Mouse (Mus musculus) layer of hippocampus, postnatal 25 days (tissue): ENCODE data around the gene Tulp1. TPM values are rescaled to one million over a fixed set of nuclear protein-coding genes. Genes with fewer than 3 reads are reported as not detected.

ENCODE experiments used
- DNase-seq, 2 experiments: peaks; one replicate each; pipeline ENCODE4 v3.0.0; 2022; ENCODE audit warnings: mixed read lengths in 2 of 2, low spot score in 1 of 2; ENCODE audit errors: extremely low spot score in 1 of 2
- total RNA-seq, 2 experiments: library from RNA; stranded (reverse); gene quantifications; 2 replicates each; pipeline ENCODE4 v1.2.3; 2021

Gene Tulp1
- total RNA-seq, 2 experiments from 2014 or later: not detected

DNA sequence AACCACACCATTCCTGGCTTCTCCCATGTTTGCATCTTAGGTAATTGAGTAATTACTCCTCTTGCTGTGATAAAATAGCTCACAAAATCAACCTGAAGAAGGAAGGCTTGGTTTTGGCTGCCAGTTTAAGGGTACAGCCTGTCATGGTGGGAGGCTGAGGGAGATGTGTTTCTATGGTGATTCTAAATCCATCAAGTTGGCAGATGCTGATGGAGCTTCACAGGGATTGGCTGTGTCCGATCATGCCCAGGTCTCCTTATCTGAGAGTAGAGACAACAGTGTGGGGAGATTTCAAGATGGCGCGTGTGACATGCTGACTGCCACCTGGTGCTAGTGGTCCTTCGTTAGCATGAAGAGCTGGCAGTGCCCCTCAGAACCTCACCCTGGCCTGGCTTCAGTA is 43.3 kb downstream of the Tulp1 start:
- DNase-seq: no peak

GRCm38 (mm10) chr17:28317725-28318124 is 47.3 kb downstream of the Tulp1 start:
- no peak for DNase-seq

GRCm38 (mm10) chr17:28317091-28317490 is 47.9 kb downstream of the Tulp1 start:
- DNase-seq: no peak

DNA sequence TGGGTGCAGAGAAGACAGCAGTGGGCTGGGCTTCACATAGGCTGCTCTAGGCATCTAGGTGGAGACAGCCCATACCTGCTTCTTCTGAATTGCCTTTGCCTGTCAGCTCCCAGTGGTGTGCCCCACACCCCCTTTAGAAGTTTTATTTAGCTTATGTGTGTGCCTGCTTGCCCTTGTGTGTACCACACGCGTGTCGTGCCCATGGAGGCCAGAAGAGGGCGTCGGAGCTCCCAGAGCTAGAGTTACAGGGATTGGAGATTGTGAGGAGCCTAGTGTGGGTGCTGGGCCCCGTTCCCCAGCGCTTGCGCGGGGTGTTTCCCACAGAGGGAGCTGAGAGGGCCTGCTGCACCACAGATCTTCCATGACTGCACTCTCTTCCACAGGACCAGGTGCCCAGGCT is 48.5 kb downstream of the Tulp1 start:
- DNase-seq: no peak

DNA sequence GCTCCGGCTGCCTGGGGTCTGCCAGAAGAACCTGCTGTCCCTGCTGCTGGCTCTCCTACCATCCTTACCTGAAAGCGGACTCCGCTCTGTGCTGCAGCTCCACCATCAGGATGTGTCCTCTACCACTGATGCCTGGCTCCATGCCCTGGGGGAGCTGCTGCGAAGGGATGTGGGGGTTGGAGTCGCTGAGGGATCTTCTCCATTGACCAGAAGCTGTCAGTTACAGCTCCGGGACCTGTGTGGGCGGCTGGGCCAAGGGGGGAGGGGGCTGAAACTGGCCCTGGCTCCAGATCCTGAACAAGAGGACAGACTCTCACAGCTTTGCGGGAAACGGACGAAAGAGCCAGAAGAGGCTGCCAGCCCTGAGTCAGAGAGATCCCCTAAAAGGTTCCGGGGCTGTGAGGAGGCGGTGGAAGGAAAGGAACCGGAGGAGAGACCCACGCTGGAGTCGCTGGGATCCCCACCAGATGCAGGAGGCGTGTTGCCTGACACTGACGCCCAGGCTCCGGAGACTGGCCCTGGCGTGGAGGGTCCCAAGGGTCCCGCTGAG is 49.3 kb downstream of the Tulp1 start:
- no peak for DNase-seq

DNA sequence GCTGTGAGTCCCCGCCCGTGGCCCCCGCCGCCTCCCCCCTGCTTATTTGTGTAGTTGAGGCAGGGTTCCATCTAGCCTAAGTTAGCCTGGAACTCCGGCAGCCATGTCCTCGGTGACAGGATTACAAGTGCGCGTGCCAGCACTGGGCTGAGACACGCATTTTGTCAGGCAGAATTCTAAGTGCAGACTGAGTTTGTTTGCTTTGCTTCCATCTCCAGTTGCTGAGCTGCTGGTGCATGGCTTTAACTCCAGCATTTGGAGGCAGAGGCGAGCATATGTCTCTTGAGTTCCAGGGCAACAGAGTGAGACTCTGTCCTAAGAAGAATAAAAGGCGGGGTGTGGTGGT is 51.2 kb downstream of the Tulp1 start:
- no peak for DNase-seq

GRCm38 (mm10) chr17:28313212-28313879 is 51.7 kb downstream of the Tulp1 start, which contains the start of gene Fance:
Fance (plus strand) TSS chr17:28313519.
- DNase-seq: peak; percentile 75 to 76

DNA sequence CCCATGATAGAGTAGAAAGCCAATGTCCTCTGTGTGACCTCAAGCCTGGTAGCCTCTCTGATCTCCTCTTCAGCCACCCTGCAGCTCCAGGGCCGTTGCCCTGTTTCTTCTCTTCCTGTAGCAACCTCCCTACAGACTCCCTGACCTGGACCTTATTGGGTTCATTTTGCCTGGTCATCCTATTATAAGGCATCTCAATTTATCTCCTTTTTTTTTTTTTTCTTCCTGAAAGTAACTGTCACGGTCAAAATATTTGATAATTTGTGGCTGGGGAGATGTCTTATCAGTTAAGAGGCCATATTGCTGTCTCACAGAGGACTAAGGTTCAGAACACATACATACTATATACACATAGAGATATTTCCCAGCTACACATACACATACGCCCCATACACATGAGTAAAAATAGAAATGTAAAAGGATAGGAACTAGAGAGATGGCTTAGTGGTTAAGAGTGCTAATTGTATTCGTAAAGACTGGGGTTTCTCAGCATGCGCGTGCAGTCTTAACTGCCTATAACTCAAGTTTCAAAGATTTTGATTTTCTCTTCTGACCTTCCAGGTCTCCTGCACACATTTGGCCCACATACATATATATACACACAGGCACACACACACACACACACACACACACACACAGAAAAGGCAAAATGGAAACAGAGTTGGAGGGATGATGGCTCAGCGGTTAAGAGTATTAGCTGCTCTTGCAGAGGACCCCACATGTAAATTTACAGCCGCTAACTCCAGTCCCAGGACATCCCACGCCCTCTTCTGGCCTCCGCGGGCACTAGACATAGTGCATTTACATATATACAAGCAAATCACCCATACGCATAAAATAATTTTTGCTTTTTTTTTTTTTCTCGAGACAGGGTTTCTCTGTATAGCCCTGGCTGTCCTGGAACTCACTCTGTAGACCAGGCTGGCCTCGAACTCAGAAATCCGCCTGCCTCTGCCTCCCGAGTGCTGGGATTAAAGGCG is 52.5 kb downstream of the Tulp1 start:
- no peak for DNase-seq

GRCm38 (mm10) chr17:28311366-28312132 is 53.5 kb downstream of the Tulp1 start:
- DNase-seq: no peak

DNA sequence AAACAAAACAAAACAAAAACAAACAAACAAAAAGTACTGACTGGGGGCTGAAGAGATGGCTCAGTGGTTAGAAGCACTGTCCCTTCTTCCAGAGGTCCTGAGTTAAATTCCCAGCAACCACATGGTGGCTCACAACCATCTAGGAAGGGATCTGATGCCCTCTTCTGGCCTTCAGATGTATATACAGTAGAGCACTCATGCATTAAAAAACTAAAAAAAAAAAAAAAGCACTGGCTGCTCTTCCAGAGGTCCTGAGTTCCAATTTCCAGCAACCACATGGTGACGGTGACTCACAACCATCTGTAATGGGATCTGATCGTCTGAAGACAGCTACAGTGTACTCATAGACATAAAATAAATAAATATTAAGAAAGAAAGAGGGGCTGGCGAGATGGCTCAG is 54.2 kb downstream of the Tulp1 start:
- no peak for DNase-seq

DNA sequence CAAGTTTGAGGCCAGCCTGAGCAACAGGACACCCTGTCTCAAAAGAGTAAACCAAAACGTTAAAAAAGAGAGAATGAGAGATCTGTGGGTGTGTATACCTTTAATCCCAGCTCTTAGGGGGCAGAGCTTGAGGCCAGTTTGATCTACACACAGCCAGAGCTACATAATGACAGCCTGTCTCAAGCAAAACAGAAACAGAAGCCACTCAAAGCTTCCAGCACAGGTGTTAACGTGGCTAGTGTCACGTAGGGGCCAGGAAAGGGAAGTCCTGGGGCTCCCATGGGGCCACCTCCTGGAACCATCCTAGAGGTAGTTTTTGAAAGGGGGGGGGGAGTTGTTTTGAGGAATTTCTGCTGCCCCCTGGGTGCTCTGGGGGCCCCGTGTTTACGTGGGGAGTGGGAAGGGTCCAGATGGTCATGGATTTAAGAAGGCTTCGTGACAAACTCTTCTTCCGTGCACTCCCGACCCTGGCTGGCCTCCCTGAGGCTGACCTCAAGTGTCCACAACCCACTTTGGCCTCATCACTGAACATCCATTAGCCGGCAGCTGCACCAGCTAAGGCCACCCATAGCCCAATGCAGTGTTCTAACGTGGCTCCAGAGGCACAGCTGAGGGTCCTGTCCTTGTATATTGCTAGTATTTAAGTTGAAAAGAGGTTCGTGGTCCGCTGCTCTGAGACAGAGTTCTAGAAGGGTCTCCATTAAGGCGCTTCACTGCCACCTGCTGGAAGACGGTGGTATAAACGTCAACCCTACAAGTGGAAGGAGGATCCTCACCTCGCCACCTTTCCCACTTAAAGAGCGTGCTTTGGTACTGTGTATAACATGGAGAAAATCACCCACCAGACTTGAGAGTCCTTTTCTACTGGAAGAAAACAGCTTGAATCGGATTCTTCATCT is 56.5 kb downstream of the Tulp1 start:
- DNase-seq: peak; percentile 81 to 99

DNA sequence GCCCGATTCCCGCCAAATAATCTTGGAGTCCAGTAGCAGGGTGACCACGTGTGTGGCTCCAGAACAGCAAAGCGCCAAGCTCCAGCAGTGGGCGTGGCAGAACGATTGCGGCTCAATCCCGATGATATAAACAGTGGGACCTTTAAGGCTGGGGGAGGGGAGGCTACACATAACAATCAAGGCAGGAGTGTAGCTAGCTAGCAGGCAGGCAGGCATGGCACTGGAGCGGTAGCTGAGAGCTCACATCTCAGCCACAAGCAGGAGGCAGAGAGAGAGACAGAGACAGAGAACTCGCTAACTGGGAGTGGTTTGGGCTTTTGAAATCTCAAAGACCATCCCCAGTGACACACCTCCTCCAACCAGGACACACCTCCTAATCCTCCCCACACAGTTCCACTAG is 59.9 kb downstream of the Tulp1 start:
- no peak for DNase-seq

Other genes starting within 250 kb of the Tulp1 start
- 1 to 10 TPM; 1.0 to 1.1 TPM for gene Scube3, start 223.1 kb downstream of the Tulp1 start, total RNA-seq
- 100 to 1,000 TPM in 1 of 2 experiments, 10 to 100 TPM in 1; 95.9 to 109 TPM for gene Zfp523, start 188.1 kb downstream of the Tulp1 start, total RNA-seq
- gene Def6, start 157.4 kb downstream of the Tulp1 start, total RNA-seq: 1 to 10 TPM; 2.5 to 3.2 TPM
- 10 to 100 TPM; 19.9 to 22.9 TPM for gene Ppard, start 132.5 kb downstream of the Tulp1 start, total RNA-seq
- 10 to 100 TPM; 22.6 to 27.1 TPM for gene Fance, start 51.7 kb downstream of the Tulp1 start, total RNA-seq
- 100 to 1,000 TPM; 353 to 376 TPM for gene Rpl10a, start 36.8 kb downstream of the Tulp1 start, total RNA-seq
- gene Tead3, start 14.4 kb downstream of the Tulp1 start, total RNA-seq: 1 to 10 TPM; 2.2 to 4.0 TPM
- 10 to 100 TPM; 62.5 to 85.0 TPM for gene Fkbp5, start 152.3 kb upstream of the Tulp1 start, total RNA-seq
- not detected for gene Armc12, start 165.6 kb upstream of the Tulp1 start, total RNA-seq
- gene Clpsl2, start 184.2 kb upstream of the Tulp1 start, total RNA-seq: not detected
- gene Clps, start 195.5 kb upstream of the Tulp1 start, total RNA-seq: not detected
- gene Lhfpl5, start 210.4 kb upstream of the Tulp1 start, total RNA-seq: 1 to 10 TPM; 3.6 to 4.0 TPM